In genomic region chr2:44103321-44103720, GRCm38 (mm10) we compare ENCODE assay signal across 20 mouse cellular contexts.
DNase-seq lines count a peak whose midpoint lies in the region; ATAC-seq and TF ChIP-seq lines count a peak whose summit lies in the region.
"Had no signal": no experiment of that assay in that cellular context is flagged by ENCODE, and none has a peak within 500 bp of the region (broad histone marks: within the 10 kb centered on the region; RNA-seq: fewer than 3 reads in every experiment).

No protein-coding gene starts in this region.

- no peak for TF ChIP-seq CTCF in heart, adult 2 months (IDR thresholded peaks at IDR 0.05)
- TF ChIP-seq CTCF in lung, embryonic 14.5 days (IDR thresholded peaks at IDR 0.05; ENCODE audit: low read depth) = no peak
- TF ChIP-seq CTCF in lung, postnatal 0 days (IDR thresholded peaks at IDR 0.05) = no peak

- no peaks in the 10 kb centered on the region for H3K27me3 ChIP-seq in heart, adult 2 months (ENCODE audit: control insufficient read depth, insufficient read depth, low read length)
- H3K27me3 ChIP-seq in lung, embryonic 14.5 days (ENCODE audit: insufficient read depth, low read length) = no peaks in the 10 kb centered on the region
- no peaks in the 10 kb centered on the region for H3K27me3 ChIP-seq in lung, postnatal 0 days (replicated peaks; ENCODE audit: insufficient read depth, low read length)
- H3K27me3 ChIP-seq in stomach, embryonic 16.5 days (ENCODE audit: control insufficient read depth, insufficient read depth, low read length) = no peaks in the 10 kb centered on the region
- H3K27me3 ChIP-seq: kidney, embryonic 15.5 days; liver, embryonic 15.5 days; Patski had no signal

- H3K9me3 ChIP-seq in lung, embryonic 14.5 days (ENCODE audit: low read depth, low read length) = no peaks in the 10 kb centered on the region
- H3K9me3 ChIP-seq in lung, postnatal 0 days (ENCODE audit: low read length) = no peaks in the 10 kb centered on the region
- H3K9me3 ChIP-seq in stomach, embryonic 16.5 days (replicated peaks; ENCODE audit: control insufficient read depth, low read length) = no peaks in the 10 kb centered on the region
- H3K9me3 ChIP-seq: forebrain, embryonic 10.5 days; hindbrain, embryonic 10.5 days; kidney, embryonic 15.5 days; liver, embryonic 15.5 days had no signal

- no peaks in the 10 kb centered on the region for H3K36me3 ChIP-seq in heart, adult 2 months (ENCODE audit: control insufficient read depth, insufficient read depth, low read length)
- no peaks in the 10 kb centered on the region for H3K36me3 ChIP-seq in lung, embryonic 14.5 days (ENCODE audit: insufficient read depth)
- H3K36me3 ChIP-seq in lung, postnatal 0 days (ENCODE audit: insufficient read depth, low read length) = no peaks in the 10 kb centered on the region
- H3K36me3 ChIP-seq in stomach, embryonic 16.5 days (ENCODE audit: control insufficient read depth, insufficient read depth, low read length) = no peaks in the 10 kb centered on the region
- H3K36me3 ChIP-seq: forebrain, embryonic 10.5 days; hindbrain, embryonic 10.5 days; kidney, embryonic 15.5 days; liver, embryonic 15.5 days had no signal

- TF ChIP-seq EP300 in heart, adult 2 months (IDR thresholded peaks at IDR 0.05; ENCODE audit: insufficient read depth, low read depth, low read length) = no peak
- no peak for TF ChIP-seq EP300 in lung, postnatal 0 days (IDR thresholded peaks at IDR 0.05)

- no peak for ATAC-seq in lung, embryonic 14.5 days (ENCODE audit: insufficient read depth)
- no peak for ATAC-seq in lung, postnatal 0 days
- no peak for ATAC-seq in stomach, embryonic 16.5 days (ENCODE audit: insufficient read depth, low FRiP score)
- ATAC-seq: activated CD4-positive, CD25-positive, alpha-beta regulatory T cell, adult 4 months; Patski had no signal

- H3K4me3 ChIP-seq in heart, adult 2 months = no peak overlapping the region
- no peak overlapping the region for H3K4me3 ChIP-seq in lung, embryonic 14.5 days (ENCODE audit: low read depth, low read length)
- H3K4me3 ChIP-seq in lung, postnatal 0 days (ENCODE audit: low read depth, low read length) = no peak overlapping the region
- H3K4me3 ChIP-seq in stomach, embryonic 16.5 days (replicated peaks; ENCODE audit: low read length) = no peak overlapping the region
- H3K4me3 ChIP-seq: forebrain, embryonic 10.5 days; hindbrain, embryonic 10.5 days; kidney, embryonic 15.5 days; liver, embryonic 15.5 days had no signal

- H3K4me2 ChIP-seq in lung, embryonic 14.5 days = no peak overlapping the region
- H3K4me2 ChIP-seq in lung, postnatal 0 days (replicated peaks; ENCODE audit: low read depth, low read length) = no peak overlapping the region
- H3K4me2 ChIP-seq in stomach, embryonic 16.5 days (ENCODE audit: low read depth, low read length) = no peak overlapping the region
- H3K4me2 ChIP-seq: heart, embryonic 11.5 days; kidney, embryonic 15.5 days; liver, embryonic 15.5 days; midbrain, embryonic 11.5 days had no signal

- WGBS in heart, adult 2 months = 77% methylated on average over 8 of the region's 8 CpGs
- 66% methylated on average over 8 of the region's 8 CpGs for WGBS in lung, embryonic 14.5 days
- WGBS in lung, postnatal 0 days = 66% methylated on average over 8 of the region's 8 CpGs
- WGBS in stomach, embryonic 16.5 days = 60% methylated on average over 8 of the region's 8 CpGs

- peak overlapping the region; percentile 27 for H3K27ac ChIP-seq in heart, adult 2 months
- H3K27ac ChIP-seq in lung, embryonic 14.5 days (ENCODE audit: low read depth) = peak overlapping the region; percentile 54; the same call in 1 of the 2 replicates
- H3K27ac ChIP-seq in lung, postnatal 0 days (ENCODE audit: low read length) = no peak overlapping the region
- H3K27ac ChIP-seq in stomach, embryonic 16.5 days (ENCODE audit: low read length) = peak overlapping the region; percentile 66; the same call in 1 of the 2 replicates
- H3K27ac ChIP-seq: forebrain, embryonic 10.5 days; liver, embryonic 15.5 days; macrophage had no signal

- H3K9ac ChIP-seq in heart, adult 2 months (ENCODE audit: low read depth, low read length) = no peak overlapping the region
- no peak overlapping the region for H3K9ac ChIP-seq in lung, embryonic 14.5 days
- H3K9ac ChIP-seq in lung, postnatal 0 days (replicated peaks; ENCODE audit: low read depth) = no peak overlapping the region
- H3K9ac ChIP-seq in stomach, embryonic 16.5 days (ENCODE audit: low read length) = peak overlapping the region; percentile 56; the same call in 1 of the 2 replicates
- H3K9ac ChIP-seq: kidney, embryonic 15.5 days; liver, embryonic 15.5 days had no signal

- peak in 1 of 2 experiments; percentile 10 for DNase-seq in heart, adult 2 months
- no peak for DNase-seq in heart, postnatal 14 days
- DNase-seq in lung, embryonic 14.5 days = no peak
- no peak for DNase-seq in lung, postnatal 0 days (ENCODE audit: low spot score)
- peak; percentile 9 for DNase-seq in gastrocnemius, postnatal 10 days
- DNase-seq in urinary bladder, adult 2 months (ENCODE audit: low spot score) = no peak
- DNase-seq: cerebellum, adult 18-20 months; cerebellum, postnatal 36 days; layer of hippocampus, postnatal 36 days; thymus, adult 18-20 months had no signal

- no peaks in the 10 kb centered on the region for H3K79me2 ChIP-seq in heart, adult 2 months (replicated peaks; ENCODE audit: control insufficient read depth, insufficient read depth, low read length)

- intact Hi-C loops in heart, adult 2 months (cut with DNase I) = no loop called here
- intact Hi-C loops in heart, postnatal 14 days (cut with DNase I) = loop anchor here (5.0 kb wide), 1 partner anchor 36 kb away; no protein-coding TSS in a partner anchor

- no peaks in the 10 kb centered on the region for H3K4me1 ChIP-seq in heart, adult 2 months (ENCODE audit: control insufficient read depth, insufficient read depth, low read length)
- H3K4me1 ChIP-seq in lung, embryonic 14.5 days (ENCODE audit: insufficient read depth) = no peaks in the 10 kb centered on the region
- H3K4me1 ChIP-seq in lung, postnatal 0 days (ENCODE audit: insufficient read depth, low read depth, low read length) = no peaks in the 10 kb centered on the region; the same call in 1 of the 2 replicates
- H3K4me1 ChIP-seq in stomach, embryonic 16.5 days (ENCODE audit: control insufficient read depth, insufficient read depth, low read length) = peaks cover 7% of the 10 kb centered on the region; the same call in 1 of the 2 replicates
- H3K4me1 ChIP-seq: liver, embryonic 15.5 days had no signal

- TF ChIP-seq POLR2A in heart, adult 2 months (IDR thresholded peaks at IDR 0.05; ENCODE audit: insufficient read depth, low read depth, low read length) = no peak
